Mouse (Mus musculus) thymus, postnatal 4 days (tissue): Measurements from ENCODE around the gene Gm20431.

Source experiments
- DNase-seq: peaks from one replicate; pipeline ENCODE4 v3.0.0; 2021

The Gm20431 gene

DNA sequence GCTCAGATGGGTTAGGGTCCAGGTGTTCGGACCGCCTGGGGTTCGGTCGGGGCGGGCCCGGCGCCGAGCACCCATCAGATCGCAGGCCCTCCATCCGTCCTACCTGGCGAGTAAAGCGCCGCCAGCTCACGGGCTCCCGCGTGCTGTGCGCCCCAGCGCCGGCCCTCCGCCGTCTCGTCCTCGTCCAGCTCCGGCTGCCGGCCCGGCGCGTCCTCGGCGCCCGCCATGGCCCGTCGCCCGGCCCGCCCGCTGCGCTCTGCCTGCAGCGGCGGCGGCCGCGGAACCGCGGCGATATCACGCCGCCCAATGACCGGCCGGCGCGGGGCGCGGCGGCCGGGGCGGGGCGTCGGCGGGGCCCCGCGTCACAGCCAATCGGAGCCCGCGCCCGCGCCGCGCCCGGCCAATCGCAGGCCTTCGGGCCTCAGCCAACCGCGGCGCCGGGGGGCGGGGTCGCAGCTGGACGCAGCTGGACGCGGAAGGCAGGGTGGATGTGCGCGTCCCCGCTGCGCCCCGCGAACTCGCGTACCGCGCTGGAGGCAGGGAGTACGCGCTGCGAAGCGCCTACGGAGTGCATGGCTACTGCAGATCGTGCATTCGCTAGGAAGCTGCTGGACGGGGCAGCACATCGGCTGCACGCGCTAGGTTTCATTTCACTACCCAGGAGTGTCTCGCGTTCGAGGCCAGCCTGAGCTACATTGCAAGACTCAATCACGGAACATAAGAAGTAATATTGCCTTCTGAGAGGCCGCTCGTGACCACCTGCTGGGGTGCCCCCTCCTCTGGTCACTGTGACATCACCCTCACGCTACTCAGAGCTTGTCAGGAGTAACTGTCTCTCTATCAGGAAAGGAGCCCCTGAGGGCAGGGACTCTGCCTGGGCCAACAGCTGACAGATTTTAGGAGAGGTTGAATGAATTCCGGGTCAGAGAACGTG, at the start of gene Gm20431:
Gene Gm20431, minus strand, starts transcription at position 227 of the 934 bp plus-strand sequence.
- peak; percentile 98 for DNase-seq

DNA sequence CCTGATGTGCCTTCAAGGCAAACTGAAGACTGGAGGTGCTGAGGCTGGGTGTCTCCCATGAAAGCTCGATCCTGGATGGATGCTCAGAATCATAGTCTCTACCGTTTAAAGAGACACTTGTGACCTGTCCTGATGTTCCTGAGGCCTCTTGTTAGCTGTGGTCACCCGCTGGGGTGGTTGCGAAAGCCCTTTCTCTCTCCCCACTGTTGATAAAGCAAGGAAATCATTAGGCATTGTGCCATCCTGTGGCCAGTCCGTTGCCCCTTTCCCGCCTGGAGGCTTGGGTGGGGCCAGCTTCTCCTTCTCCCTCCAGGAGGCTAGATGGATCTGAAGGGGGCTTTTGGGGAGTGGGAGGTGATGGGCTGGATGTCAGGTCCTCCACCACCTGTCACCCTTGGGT, 49.3 kb upstream of the Gm20431 start:
- no peak for DNase-seq

DNA sequence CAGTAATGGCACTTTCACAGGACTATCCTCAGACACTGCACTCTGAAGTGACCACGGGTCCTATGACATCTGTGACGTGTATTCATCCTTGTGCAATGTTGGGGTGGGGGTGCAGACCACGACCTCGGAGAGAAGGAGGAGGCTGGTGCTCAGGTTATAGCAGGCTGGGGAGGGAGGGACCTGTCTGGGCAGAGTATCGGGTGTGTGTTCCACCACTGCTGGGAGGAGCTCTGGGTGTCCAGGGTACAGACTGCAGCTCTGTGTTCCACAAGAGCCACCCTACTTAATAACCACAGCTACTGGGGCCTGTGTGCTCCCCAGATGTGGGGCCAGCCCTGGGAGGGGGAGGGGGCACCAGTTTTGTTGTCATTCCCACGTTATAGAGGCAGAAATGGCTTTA, 48.7 kb upstream of the Gm20431 start:
- DNase-seq: no peak

DNA sequence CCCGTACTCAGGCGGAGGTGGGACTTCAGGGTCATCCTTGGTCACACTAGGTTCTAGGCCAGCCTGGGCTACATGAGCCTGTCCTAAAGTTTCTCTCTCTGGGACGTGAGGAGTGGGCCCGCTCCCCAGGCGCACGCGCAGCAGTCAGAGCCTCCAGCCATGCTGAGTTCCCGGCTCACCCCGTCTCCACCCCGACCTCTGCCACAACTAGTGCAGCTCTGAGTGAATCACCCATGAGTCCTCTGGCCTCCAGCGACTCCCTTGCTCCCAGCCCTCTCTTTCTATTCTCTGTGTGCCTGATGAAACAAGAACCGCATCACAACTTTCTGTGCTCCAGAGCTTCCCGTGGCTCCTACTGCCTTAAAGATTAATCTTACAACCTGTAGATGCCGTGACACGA, 47.1 kb upstream of the Gm20431 start:
- DNase-seq: no peak

DNA sequence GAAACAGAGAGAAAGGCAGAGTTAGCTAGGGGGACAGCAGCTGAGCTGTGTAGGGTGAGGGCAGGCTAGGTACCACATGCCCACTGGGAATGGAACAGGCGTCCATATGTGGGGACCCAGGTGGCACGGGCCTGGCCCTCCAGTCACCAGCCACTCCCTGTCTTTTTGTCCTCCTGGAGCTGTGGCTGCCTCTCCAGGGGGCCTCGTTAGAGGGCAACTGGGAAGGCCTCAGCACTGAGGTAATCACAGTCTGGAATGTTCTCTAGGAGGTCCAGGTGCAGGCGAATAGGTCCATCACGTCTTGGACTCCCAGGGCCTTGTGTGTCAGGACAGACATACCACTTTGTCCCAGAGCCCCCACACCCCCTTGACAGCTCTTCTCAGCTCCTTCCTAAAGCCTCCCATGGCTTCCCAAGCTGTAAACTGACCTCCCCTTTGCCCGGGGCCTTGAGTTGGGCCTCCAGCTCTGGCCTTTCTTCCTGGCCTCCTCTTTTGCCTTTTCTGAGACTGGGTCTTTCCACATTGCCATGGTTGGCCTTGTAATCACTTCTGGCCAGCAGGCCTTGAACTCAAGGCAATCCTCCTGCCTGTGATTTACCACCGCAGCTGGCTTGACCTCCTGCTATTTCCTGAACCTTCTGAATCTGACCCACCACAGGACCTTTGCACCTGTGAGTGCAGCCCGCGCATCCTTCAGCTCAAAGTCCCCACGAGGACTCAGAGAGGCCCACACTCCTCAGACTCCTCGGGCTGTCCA, 45.1 kb upstream of the Gm20431 start:
- DNase-seq: no peak

DNA sequence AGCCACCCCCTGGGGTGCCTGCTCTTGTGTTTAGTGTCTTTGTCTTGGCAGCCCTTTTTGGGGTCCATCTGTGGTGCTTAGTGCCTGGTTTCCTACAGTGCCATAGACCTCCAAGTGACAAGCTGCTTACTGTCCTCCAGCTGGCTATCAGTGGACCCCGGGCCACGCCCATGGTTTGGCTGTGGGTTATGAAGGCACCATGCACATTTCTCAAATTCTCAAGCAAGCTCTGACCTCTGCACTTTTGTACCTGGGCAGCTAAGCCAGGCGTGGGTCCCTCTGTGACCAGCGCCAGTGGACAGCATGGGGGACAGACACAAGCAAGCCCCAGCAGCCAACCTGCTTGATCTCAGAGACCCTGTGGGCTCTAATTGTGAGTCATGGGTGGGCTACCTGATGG, 43.1 kb upstream of the Gm20431 start:
- no peak for DNase-seq

GRCm38 (mm10) chr2:167702126-167702525, 40.8 kb upstream of the Gm20431 start:
- no peak for DNase-seq

GRCm38 (mm10) chr2:167701472-167701871, 40.2 kb upstream of the Gm20431 start:
- DNase-seq: no peak

- DNase-seq: no peak
Observed at GRCm38 (mm10) chr2:167700018-167700417, 38.7 kb upstream of the Gm20431 start.

DNA sequence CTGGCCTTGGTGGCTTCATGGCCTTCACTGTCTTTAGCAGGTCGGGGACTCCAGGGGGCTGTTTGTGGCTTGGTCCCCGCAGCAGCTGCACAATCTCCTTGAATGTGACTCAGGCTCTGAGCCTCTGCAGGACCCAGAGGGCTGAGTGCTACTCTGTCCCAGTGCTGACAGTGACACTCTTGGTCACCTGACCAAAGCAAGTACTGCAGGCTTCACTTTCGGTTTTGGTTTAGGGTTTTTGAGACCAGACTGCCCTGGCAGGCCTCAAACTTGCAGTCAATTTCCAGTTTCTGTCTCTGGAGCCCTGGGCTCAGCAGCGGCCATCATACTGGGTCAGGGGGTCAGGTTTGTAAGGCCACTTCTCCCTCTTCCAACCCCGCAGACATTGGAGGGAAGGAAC, 36.6 kb upstream of the Gm20431 start:
- peak; percentile 55 for DNase-seq

- no peak for DNase-seq
Observed at GRCm38 (mm10) chr2:167696143-167696542, 34.8 kb upstream of the Gm20431 start.

DNA sequence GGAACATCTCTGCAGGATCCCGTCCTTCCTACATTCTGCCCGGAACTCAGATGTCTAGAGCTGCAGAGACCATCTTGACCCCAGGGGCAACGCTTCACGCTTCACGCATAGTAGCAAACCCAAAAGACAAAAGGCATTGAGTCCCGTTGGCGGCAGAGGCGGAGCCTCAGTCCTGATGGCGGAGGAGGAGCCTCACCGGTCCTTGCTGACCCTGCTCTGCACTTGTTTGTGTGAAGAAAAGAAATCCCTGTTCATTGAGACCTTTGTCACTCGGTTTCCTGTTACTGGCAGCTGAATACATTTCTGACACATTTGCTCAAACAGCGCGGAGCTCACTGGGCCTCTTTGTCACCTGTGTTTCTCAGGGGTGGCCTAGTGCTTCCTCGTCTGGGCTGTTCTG, 34.2 kb upstream of the Gm20431 start:
- DNase-seq: no peak

DNA sequence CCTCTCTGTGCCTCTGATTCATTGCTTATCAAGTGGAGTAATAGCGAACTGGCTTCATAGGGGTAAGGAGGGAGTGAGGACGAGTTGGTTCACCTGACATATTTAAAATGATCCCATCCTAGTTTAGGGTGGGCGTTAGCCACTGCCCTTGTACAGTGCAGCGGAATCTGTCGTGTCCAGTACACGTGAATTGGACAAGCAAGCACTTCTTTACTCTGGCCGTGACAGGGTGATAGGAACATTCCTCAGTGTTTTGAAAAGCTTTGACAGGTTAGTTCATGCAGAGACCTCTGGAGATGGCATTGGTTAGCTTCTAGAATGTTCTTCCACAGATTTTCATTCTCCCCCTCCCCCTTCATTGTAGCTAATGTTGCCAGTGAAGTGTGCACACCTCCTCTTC, 33.7 kb upstream of the Gm20431 start:
- DNase-seq: no peak

DNA sequence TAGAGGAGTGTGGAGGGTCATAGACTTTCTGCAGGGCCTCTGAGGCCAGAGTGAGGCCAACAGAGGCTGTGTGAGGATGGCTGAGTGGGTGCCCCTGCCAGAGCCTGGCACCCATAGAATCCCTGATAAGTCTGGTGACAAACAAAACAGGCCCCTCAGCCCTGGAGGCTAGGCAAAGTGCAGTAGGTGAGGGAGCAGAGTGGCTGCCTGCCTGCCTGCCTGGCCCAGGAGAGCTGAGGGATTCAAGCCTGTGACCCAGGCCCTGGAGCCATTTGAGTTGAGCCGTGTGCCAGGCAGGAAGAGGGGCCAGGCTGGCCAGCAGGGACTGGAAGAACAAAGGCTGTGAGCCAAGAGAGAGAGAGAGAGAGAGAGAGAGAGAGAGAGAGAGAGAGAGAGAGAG, 32.9 kb upstream of the Gm20431 start:
- DNase-seq: no peak

GRCm38 (mm10) chr2:167693540-167693939, 32.2 kb upstream of the Gm20431 start:
- DNase-seq: no peak

DNA sequence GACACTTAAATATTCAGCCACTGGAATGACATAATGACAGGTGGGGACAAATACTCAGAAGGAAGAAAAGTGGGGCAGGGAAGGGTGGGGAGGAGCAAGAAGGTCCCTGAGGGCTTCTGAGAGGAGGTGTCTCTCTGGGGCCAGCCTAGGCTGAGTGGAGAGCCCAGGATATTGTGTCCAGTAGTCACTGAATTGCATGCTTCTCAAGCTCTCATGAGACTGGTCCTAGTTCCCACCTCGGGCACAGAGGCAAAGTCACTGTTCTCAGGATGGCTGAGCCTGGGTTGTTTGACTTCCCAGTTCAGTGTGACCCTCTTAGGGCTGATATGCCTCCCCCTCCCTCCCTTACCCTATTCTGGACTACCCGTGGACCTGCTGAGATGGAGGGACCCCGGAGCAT, 31.5 kb upstream of the Gm20431 start:
- no peak for DNase-seq

DNA sequence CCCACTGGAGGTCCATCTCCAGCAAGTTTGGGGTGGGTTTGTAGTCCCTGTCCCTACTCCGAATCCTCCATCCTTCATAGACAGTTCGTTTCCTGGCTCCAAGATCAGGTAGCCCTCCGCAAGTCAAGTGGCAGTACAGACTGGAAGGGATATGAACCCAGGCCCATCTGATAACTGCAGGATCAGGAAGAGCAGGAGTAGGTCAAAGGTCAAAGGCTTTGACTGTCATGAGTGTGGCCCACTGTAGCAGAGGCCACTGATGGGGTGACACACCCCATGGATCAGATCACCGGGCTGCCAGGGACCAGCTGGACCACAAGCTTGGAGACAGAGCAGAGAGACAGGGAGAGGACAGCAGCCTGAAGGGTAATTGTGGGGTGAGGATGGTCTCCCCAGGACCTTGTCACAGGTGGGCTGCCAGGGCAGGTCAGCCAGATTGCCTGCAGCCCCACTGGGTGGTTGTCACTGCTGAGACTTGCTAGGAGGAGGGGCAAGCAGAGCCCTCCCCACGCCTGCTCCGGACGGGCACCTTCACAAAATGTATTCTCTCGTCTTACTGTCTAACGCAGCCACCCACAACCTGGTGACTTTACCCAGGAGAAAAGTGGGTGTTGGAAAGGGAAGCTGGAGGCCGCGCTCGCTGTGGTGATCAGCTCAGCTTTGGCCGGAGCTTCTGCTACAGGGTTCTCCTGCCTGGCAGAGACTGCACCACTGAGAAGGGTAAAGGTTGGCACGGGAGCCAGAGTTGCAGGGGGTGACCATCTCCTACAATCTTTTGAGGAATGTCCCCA, 30.8 kb upstream of the Gm20431 start:
- DNase-seq: no peak

GRCm38 (mm10) chr2:167691410-167691809, 30.1 kb upstream of the Gm20431 start:
- no peak for DNase-seq

- no peak for DNase-seq
Observed at GRCm38 (mm10) chr2:167690962-167691311, 29.6 kb upstream of the Gm20431 start.

GRCm38 (mm10) chr2:167690219-167690961, 29.1 kb upstream of the Gm20431 start:
- DNase-seq: peak; percentile 52

- DNase-seq: peak; percentile 76
Observed at GRCm38 (mm10) chr2:167689501-167690218, 28.4 kb upstream of the Gm20431 start, which contains the start of gene Tmem189. Tmem189 (minus strand) TSS chr2:167689822.
